Mouse (Mus musculus) liver, adult (tissue): Measurements from ENCODE around the gene Cxcl9.

ENCODE experiments used
- GATA4 ChIP-seq: IDR thresholded peaks from 2 replicates; pipeline ENCODE4 v1.6.1; 2014; ENCODE audit warnings: mild to moderate bottlenecking, low read length; ENCODE audit not compliant: insufficient replicate concordance

Cxcl9 gene

DNA sequence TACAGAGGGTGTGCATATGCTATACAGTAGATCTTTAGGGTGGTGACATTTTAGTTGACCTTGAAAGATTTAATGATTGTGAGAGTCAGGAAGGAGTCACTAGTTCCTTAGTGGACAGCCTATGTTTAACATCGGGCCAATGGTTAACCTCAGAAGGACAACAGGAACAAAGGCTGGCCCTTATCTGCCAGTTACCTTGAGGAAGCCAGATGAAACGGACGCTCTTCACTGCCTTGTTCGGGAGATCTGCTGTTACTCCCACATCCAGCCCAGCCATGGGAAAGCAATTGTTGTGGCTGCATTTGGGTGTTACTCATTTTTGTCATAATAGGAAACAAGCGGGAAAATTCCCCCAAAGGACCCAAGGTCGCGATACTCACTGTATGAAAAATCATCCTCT, 14.1 kb downstream of the Cxcl9 start:
- no peak for TF ChIP-seq GATA4

- TF ChIP-seq GATA4 = no peak
Observed at GRCm38 (mm10) chr5:92312046-92312715, 15.7 kb downstream of the Cxcl9 start.

DNA sequence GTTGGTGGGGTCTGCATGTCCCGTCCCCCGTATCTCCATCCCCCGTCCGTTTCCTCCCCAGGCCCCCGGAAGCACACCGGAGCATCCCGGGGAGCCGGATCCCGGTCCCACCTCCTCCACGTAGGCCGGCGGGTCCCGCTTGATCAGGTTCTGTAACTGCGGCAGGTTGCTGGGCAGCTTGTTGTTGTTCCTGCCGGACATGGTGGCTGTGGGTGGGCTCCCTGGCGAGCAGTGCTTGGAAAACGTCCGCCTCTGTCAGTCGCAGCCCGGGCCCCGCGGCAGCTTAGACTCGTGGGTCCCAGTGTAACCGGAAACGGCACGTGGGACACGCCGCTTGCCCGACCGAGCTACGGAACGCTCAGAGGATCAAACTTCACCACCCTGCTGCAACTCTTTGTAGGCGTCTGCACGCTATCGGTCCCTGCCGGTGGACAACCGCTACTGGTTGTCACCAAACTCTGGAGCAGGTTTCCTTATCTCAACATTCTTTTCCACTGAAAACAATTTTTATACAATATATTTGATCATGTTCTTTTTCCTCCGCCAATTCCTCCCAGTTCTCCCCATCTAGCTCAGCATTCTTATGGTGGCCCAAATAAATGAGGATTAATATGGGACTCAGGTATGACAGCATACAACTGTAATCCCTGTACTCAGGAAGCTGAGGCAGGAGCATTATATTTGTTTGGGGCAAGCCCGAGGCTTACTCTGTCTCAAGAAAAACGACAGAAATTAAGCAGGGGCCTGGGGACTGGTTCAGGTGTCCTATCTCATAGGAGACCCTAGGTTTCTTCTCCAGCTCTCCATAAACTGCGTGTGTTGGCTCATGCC, 18.0 kb downstream of the Cxcl9 start, which contains the start of gene Sdad1:
Sdad1 (minus strand) TSS at position 799 of the 831 bp plus-strand sequence.
- peak; percentile 39; the same call in 1 of the 2 replicates for TF ChIP-seq GATA4

DNA sequence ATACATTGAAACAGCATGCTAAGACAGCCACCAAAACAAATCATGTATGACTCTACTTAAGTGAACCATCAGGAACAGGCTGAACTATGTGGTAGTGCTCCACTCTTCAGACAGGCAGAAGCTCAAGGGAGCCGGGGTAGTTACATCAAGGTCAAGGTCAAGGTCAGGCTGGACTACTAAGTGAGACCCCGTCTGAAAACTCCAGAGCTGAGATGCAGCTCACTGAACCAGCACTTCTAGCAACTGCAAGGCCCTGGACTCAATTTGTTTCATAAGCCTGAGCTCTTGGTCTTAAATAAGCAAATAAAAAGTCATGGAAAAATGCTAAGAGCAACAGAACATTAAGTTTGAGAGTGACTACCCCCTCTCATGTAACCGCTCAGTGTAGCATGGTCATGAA, 23.6 kb downstream of the Cxcl9 start:
- TF ChIP-seq GATA4 = no peak

DNA sequence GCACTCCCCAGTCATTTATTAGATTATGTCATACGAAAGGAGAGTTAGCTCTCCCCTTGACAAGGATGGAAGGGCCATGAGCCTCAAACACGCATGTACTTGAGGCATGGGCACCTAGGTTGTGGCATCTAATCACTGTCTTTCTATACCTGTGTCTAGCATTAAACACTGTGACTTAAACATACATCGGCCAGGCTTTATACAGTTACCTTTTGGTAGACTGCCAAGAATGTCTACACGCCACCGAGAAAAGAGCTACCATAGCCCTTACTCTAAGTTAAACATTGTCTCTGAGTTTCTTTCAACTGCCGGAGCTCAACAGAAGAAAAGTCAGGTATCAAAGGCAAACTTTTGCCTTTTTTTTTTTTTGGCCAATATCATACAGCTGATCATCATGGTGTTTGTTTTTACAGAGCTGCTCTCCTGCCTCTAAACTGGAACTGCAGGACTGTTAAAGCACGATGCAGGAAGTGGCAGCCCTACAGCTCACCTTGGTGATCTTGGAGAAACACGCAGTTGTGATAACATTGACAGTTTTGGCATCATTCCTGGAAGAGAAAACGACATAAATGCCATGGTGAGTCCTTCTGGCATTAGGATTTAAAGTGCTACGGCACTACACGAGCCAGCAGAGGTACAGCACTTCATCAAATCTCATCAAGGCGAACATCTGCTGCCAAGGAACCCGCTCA, 25.6 kb downstream of the Cxcl9 start:
- TF ChIP-seq GATA4 = no peak

DNA sequence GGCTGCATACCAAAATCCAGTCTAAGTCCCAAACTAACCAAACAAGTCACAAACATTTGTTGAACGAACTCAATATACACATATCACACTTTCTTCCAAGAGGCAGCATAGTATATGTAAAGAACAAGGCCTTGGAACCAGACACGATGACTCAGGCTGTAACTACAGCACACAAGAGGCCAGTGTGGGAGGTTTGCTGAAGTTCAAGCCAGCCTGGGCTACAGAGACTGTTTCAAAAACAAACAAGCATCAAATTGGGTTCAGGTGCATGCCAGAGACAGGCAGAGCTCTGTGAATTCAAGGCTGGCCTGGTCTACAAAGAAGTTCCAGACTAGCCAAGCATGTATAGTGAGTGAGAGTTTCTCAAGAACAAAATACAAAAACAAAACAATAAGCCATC, 33.4 kb downstream of the Cxcl9 start:
- TF ChIP-seq GATA4 = no peak

GRCm38 (mm10) chr5:92291652-92292414, 36.0 kb downstream of the Cxcl9 start:
- TF ChIP-seq GATA4 = no peak

- TF ChIP-seq GATA4 = no peak
Observed at GRCm38 (mm10) chr5:92287840-92288239, 40.0 kb downstream of the Cxcl9 start.

DNA sequence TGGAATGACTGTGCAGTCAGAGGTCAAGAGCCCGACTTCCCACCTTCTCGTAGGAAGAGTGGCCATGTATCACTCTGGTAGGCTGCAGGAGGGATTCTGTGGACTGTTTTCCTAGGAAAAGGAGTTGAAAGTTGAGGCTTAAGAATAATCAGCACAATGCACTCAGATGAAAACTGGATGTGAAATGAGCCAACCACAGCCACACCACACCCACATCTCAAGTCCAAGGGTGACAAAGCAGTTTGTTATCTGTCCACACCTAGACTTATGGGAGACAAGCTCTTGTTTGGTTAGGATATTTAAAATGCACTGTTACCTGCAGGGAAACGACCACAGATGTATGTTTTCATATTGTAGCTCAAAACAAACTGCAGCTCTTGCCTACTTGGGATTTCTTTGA, 44.8 kb downstream of the Cxcl9 start:
- no peak for TF ChIP-seq GATA4

GRCm38 (mm10) chr5:92282571-92282970, 45.3 kb downstream of the Cxcl9 start:
- no peak for TF ChIP-seq GATA4

GRCm38 (mm10) chr5:92278942-92279537, 48.8 kb downstream of the Cxcl9 start:
- no peak for TF ChIP-seq GATA4

GRCm38 (mm10) chr5:92277437-92278394, 50.2 kb downstream of the Cxcl9 start, which contains the start of gene Naaa:
Naaa (minus strand) TSS chr5:92278170.
- no peak for TF ChIP-seq GATA4
